Mouse (Mus musculus) intestine, embryonic 15.5 days (tissue): ENCODE data around the gene Rab26. TPM values are rescaled to one million over a fixed set of nuclear protein-coding genes. Genes with fewer than 3 reads are reported as not detected.

Experiments used
- ATAC-seq: fragments of 200-750 bp; cut with Nextera tagmentation; 2 replicates; pipeline ENCODE4 v1.8.0; 2017; ENCODE audit warnings: moderate TSS enrichment, moderate library complexity
- H3K27ac ChIP-seq: fragments of 300-500 bp; sonication (generic); 2 replicates; pipeline ENCODE4 v1.5.1; 2015; ENCODE audit warnings: mild to moderate bottlenecking, inconsistent platforms
- H3K27me3 ChIP-seq: fragments of 300-500 bp; sonication (generic); replicated peaks from 2 replicates; pipeline ENCODE4 v1.6.1; 2015; ENCODE audit warnings: inconsistent platforms
- H3K36me3 ChIP-seq: fragments of 300-500 bp; sonication (generic); 2 replicates; pipeline ENCODE4 v1.6.1; 2015; ENCODE audit warnings: inconsistent platforms
- H3K4me1 ChIP-seq: fragments of 300-500 bp; sonication (generic); replicated peaks from 2 replicates; pipeline ENCODE4 v1.6.1; 2015; ENCODE audit warnings: inconsistent platforms
- H3K4me2 ChIP-seq: fragments of 300-500 bp; sonication (generic); replicated peaks from 2 replicates; pipeline ENCODE4 v1.6.1; 2015; ENCODE audit warnings: mild to moderate bottlenecking, inconsistent platforms
- H3K4me3 ChIP-seq: fragments of 300-500 bp; sonication (generic); replicated peaks from 2 replicates; pipeline ENCODE4 v1.5.1; 2015; ENCODE audit warnings: inconsistent platforms
- H3K9ac ChIP-seq: fragments of 300-500 bp; sonication (generic); 2 replicates; pipeline ENCODE4 v1.6.1; 2015; ENCODE audit warnings: inconsistent platforms
- H3K9me3 ChIP-seq: fragments of 300-500 bp; sonication (generic); 2 replicates; pipeline ENCODE4 v1.6.1; 2016; ENCODE audit warnings: inconsistent platforms
- WGBS: fragments of 180-500 bp; shearing (Covaris S2); methylation state at CpG from one replicate; pipeline ENCODE4 v1.1.7; 2015; 5-methylcytosine and 5-hydroxymethylcytosine counted together
- polyA plus RNA-seq: library from polyadenylated mRNA; unstranded; fragments of >200 nt; fragmentation: Nextera tagmentation; extraction: Ambion mirVana; gene quantifications from 2 replicates; pipeline ENCODE4 v1.2.1, GENCODE M21; 2015

The Rab26 gene
- polyA plus RNA-seq, 1 experiment from 2014 or later = 5.2 TPM

DNA sequence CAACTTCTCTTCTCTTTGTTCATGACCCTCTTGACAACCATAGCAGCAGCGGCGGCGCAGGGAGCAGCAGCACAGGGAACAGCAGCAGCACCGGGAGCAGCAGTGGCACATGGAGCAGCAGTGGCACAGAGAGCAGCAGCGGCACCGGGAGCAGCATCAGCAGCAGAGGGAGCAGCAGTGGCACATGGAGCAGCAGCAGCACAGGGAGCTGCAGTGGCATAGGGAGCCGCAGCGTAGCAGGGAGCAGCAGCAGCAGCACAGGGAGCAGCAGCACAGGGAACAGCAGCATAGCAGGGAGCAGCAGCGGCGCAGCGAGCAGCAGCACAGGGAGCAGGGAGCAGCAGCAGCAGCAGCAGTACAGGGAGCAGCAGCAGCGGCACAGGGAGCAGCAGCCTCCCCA is 10.6 kb upstream of the Rab26 start:
- 20% methylated on average over 12 of the region's 12 CpGs for WGBS
- no peaks in the 10 kb centered on the region for H3K9me3 ChIP-seq
- H3K9ac ChIP-seq = 0 out of 2 replicates have a peak overlapping the region, but pooled peaks have one; percentile 23
- no peak overlapping the region for H3K27ac ChIP-seq
- H3K4me1 ChIP-seq = peaks cover 2% of the 10 kb centered on the region
- no peak for ATAC-seq
- no peaks in the 10 kb centered on the region for H3K36me3 ChIP-seq
- H3K27me3 ChIP-seq = no peaks in the 10 kb centered on the region
- no peak overlapping the region for H3K4me3 ChIP-seq
- peak overlapping the region; percentile 43 for H3K4me2 ChIP-seq

DNA sequence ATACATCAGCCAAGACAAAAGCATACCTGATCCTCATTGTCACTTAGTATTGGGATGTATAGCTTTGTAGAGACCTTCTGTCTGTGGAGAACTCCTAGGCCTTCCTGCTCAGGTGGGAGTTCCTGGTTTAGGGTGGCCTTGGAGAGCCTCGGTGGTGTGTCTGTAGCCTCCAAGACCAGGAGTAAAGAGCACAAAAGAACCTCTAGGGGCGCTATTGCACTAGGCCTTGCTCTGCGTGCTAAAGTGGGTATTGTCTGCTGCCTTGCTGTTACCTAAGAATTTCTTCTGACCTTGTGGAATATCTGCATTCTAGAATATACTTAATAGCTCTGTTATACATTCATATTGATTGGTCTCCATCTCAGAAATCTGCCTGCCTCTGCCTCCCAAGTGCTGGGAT is 6.4 kb upstream of the Rab26 start:
- Histone ChIP-seq H3K9ac (no peak overlapping the region), H3K4me3 (no peak overlapping the region), H3K27ac (no peak overlapping the region), H3K36me3 (no peaks in the 10 kb centered on the region), H3K9me3 (no peaks in the 10 kb centered on the region), H3K27me3 (no peaks in the 10 kb centered on the region), H3K4me1 (no peaks in the 10 kb centered on the region), H3K4me2 (no peak overlapping the region)
- ATAC-seq = 0 out of 2 replicates have a peak, but pooled peaks have one; percentile 49
- 9% methylated on average over 3 of the region's 3 CpGs for WGBS

DNA sequence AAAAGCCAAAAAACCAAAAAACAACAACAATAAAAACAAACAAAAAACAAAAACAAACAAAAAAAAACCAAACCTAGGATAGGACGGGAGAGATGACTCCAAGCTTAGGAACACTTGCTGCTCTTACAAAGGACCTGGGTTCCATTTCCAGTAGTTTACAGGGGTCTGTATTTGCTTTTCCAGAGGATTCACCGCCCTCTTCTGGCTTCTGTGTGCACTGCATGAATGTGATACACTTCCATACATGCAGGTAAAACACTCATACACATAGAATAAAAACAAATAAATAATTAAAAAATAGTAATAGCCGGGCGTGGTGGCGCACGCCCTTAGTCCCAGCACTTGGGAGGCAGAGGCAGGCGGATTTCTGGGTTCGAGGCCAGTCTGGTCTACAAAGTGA is 4.9 kb upstream of the Rab26 start:
- Histone ChIP-seq H3K4me3 (no peak overlapping the region), H3K9ac (no peak overlapping the region), H3K4me2 (no peak overlapping the region), H3K9me3 (no peaks in the 10 kb centered on the region), H3K36me3 (no peaks in the 10 kb centered on the region), H3K27ac (no peak overlapping the region), H3K4me1 (no peaks in the 10 kb centered on the region), H3K27me3 (no peaks in the 10 kb centered on the region)
- ATAC-seq = no peak
- WGBS = 69% methylated on average over 8 of the region's 8 CpGs

DNA sequence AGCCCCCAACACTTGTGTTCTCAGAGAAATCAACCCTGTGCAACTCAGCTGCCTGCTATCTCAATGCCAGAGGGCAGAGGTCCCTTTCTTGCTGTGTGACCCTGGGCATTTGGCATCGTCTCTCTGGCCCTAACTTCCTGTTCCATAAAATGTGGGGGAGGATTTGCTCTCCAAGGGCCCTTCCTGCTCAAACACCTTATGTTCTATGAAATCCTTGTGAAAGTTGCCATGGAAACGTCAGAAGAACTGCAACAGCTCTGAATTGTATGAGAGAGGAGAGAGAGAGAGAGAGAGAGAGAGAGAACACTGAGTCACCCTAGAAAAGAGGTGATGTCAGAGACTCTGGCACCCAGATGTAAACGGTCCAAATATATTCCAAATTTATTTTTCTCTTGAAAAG is 3.5 kb upstream of the Rab26 start:
- Histone ChIP-seq H3K4me2 (no peak overlapping the region), H3K4me3 (no peak overlapping the region), H3K27ac (no peak overlapping the region), H3K9me3 (no peaks in the 10 kb centered on the region), H3K9ac (no peak overlapping the region), H3K36me3 (no peaks in the 10 kb centered on the region), H3K4me1 (peaks cover 10% of the 10 kb centered on the region), H3K27me3 (no peaks in the 10 kb centered on the region)
- no peak for ATAC-seq
- WGBS = 41% methylated on average over 3 of the region's 3 CpGs

DNA sequence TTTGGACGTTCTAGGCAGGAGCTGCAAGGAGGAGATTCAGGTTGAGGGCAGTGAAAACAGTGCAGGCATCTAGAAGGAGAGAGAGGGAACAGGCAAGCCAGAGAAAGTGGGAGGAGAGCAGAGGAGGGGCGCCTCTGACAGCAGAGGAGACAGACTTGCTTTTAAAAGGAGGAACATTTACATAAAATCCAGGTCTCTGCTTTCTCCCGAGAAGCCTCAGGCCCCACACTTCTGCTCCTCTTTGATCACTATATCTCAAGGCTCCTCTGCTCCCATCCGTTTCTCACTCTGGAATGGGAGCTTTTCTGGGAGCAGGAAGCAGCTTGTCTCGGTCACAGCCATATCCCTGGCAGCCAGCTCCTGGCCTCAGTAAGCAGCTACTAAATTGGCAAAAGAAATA is 1.3 kb upstream of the Rab26 start:
- 52% methylated on average over 5 of the region's 5 CpGs for WGBS
- H3K27me3 ChIP-seq = no peaks in the 10 kb centered on the region
- H3K36me3 ChIP-seq = no peaks in the 10 kb centered on the region
- no peaks in the 10 kb centered on the region for H3K9me3 ChIP-seq
- H3K4me2 ChIP-seq = no peak overlapping the region
- ATAC-seq = no peak
- H3K4me1 ChIP-seq = peaks cover 26% of the 10 kb centered on the region
- no peak overlapping the region for H3K9ac ChIP-seq
- no peak overlapping the region for H3K27ac ChIP-seq
- H3K4me3 ChIP-seq = no peak overlapping the region

DNA sequence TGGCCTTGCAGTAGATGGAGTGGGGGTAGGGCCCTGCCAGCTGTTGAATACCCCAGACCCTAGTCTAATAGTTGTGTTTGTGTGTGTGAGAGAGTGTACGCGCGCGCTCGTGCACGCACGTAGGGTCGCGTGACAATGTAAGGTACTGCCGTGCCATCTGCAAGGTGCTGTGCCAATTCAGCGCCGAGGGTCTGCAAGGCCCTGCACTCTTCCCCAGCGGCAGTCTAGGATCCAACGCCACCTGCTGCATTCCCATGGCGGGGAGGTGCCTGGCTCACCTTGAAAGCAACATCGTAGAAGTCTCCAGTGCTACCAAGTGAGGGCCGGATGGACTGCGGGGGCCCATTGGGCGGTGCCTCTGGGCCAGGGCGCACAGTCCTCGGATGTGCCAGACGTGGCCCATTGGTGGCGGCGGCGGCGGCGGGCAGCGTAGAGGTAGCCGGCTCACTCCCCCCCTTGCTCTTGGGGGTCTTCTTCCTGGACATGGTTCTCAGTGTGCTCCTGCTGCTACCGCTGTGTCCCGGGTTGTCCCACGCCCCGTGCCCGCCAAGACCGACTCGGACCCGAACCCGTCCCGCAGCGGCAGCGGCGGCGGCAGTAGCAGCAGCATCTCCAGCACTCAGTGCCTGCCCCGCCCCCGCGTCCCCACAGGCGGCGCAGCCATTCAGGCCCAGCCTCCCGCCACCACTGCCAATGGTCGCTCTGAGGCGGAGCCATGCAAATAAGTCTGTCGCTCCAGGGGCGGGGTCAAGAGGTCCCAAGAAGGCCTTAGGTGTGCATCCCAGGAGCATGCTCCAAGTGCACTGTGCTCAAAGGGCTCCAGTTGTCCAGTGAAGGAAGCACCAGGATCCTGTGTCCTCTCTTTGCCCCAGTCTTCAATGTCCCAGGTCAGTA is 664 bp downstream of the Rab26 start:
- peak overlapping the region; percentile 39 for H3K4me3 ChIP-seq
- H3K9ac ChIP-seq = peak overlapping the region; percentile 37
- no peaks in the 10 kb centered on the region for H3K36me3 ChIP-seq
- 11% methylated on average over 53 of the region's 53 CpGs for WGBS
- no peaks in the 10 kb centered on the region for H3K9me3 ChIP-seq
- ATAC-seq = peak; percentile 87
- H3K27ac ChIP-seq = peak overlapping the region; percentile 27; the same call in 1 of the 2 replicates
- H3K27me3 ChIP-seq = no peaks in the 10 kb centered on the region
- H3K4me2 ChIP-seq = peak overlapping the region; percentile 88
- peaks cover 37% of the 10 kb centered on the region for H3K4me1 ChIP-seq

DNA sequence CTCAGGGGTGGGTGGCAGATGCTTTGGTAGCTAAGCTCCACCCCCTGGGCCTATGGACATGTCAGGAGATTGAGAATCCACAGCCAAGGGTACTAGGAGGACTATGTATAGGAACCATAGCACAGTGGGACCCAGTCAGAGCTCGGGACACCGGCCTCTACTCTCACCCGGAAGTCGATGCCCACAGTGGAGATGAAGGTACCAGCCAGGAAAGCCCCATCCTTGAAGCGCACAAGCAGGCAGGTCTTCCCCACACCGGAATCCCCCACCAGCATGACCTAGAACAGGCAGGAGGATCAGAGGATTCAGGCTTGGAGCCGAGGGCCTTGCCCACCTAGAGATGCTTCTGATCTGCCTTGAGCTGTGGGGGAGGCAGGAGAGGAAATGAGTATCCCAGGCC is 2.0 kb downstream of the Rab26 start:
- Histone ChIP-seq H3K9me3 (no peaks in the 10 kb centered on the region), H3K9ac (0 out of 2 replicates have a peak overlapping the region, but pooled peaks have one; percentile 37), H3K36me3 (no peaks in the 10 kb centered on the region), H3K4me1 (peaks cover 37% of the 10 kb centered on the region), H3K27me3 (no peaks in the 10 kb centered on the region), H3K4me3 (no peak overlapping the region), H3K27ac (no peak overlapping the region), H3K4me2 (no peak overlapping the region; the same call in 1 of the 2 replicates)
- WGBS = 62% methylated on average over 7 of the region's 7 CpGs
- ATAC-seq = no peak

DNA sequence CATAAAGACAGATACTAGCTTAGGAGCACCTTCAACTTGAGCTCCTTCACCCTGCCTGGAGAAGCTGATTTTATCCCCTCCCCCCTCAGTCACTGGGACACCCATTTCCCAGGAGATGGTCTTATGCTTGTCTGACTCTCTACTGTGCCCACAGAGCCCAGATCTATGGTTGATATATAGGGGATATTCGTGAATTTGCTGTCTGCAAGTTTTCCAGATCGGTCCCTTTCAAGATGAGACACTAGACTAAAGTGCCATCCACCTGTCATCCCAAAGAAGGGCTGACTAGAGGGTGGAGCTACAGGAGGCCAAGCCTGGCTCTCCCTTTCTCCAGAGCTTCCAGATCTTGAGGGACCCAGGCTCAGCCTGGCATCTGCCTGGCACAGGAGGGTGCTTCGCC is 2.9 kb downstream of the Rab26 start:
- Histone ChIP-seq H3K9ac (0 out of 2 replicates have a peak overlapping the region, but pooled peaks have one; percentile 69), H3K4me1 (peaks cover 46% of the 10 kb centered on the region), H3K27me3 (no peaks in the 10 kb centered on the region), H3K27ac (no peak overlapping the region), H3K4me2 (peak overlapping the region; percentile 67; the same call in 1 of the 2 replicates), H3K36me3 (no peaks in the 10 kb centered on the region), H3K9me3 (no peaks in the 10 kb centered on the region), H3K4me3 (no peak overlapping the region)
- WGBS = 66% methylated on average over 3 of the region's 3 CpGs
- ATAC-seq = no peak

DNA sequence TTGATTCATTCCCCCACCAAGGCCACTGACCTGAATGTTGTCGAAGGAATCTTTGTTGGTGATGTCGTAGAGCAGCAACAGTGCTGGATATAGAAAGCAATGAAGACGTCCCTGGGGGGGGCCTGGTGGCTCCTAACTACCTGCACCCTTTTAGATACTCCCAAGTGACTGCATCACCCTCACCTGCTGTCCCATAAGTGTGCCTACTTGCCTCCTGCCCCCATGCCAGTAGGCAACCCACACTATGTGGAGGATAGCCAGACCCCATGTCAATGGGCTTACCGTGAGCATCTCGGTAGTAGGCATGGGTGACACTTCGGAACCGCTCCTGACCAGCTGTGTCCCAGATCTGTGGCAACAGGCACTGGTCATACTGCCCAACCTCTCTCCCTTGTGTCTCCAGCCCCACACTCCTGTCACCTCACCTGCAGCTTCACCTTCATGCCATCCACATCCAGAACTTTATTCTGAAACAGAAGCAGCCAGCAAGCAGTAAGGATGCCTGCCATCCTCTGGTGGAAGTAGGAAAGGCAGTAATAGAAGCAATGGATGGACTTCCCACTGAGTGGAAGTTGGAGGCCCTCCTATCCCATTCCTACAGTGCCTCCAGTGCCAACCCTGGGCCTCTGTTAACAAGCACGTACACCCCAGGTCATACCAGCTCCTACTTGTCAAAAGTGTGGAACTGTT is 3.5 kb downstream of the Rab26 start:
- peak overlapping the region; percentile 69 for H3K9ac ChIP-seq
- 37% methylated on average over 8 of the region's 8 CpGs for WGBS
- no peaks in the 10 kb centered on the region for H3K9me3 ChIP-seq
- no peak overlapping the region for H3K27ac ChIP-seq
- peak overlapping the region; percentile 57 for H3K4me3 ChIP-seq
- no peak for ATAC-seq
- peaks cover 50% of the 10 kb centered on the region for H3K4me1 ChIP-seq
- no peaks in the 10 kb centered on the region for H3K36me3 ChIP-seq
- no peaks in the 10 kb centered on the region for H3K27me3 ChIP-seq
- H3K4me2 ChIP-seq = peak overlapping the region; percentile 67

DNA sequence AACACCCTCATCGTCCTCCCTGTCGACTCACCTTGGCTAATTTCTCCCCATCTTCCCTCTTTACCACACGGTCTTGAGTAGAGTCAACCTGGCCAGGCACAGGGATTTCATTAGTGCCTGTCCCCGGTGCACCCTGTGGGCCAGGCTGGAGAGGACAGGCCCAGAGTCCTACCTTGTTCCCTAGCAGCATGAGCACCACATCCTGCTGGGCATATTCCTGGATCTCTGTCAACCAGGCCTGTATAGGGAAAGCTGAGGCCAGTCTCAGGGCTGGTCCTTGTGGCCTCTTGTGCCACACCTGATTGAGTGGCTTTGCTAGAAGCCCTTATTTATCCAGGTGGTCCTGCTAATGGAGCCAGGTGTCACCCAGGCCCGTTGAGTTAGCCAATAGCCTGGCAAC is 4.1 kb downstream of the Rab26 start:
- no peaks in the 10 kb centered on the region for H3K27me3 ChIP-seq
- H3K36me3 ChIP-seq = no peaks in the 10 kb centered on the region
- ATAC-seq = no peak
- H3K4me2 ChIP-seq = peak overlapping the region; percentile 67
- peaks cover 56% of the 10 kb centered on the region for H3K4me1 ChIP-seq
- peak overlapping the region; percentile 57 for H3K4me3 ChIP-seq
- WGBS = 30% methylated on average over 5 of the region's 5 CpGs
- peak overlapping the region; percentile 69 for H3K9ac ChIP-seq
- H3K27ac ChIP-seq = peak overlapping the region; percentile 85
- no peaks in the 10 kb centered on the region for H3K9me3 ChIP-seq

DNA sequence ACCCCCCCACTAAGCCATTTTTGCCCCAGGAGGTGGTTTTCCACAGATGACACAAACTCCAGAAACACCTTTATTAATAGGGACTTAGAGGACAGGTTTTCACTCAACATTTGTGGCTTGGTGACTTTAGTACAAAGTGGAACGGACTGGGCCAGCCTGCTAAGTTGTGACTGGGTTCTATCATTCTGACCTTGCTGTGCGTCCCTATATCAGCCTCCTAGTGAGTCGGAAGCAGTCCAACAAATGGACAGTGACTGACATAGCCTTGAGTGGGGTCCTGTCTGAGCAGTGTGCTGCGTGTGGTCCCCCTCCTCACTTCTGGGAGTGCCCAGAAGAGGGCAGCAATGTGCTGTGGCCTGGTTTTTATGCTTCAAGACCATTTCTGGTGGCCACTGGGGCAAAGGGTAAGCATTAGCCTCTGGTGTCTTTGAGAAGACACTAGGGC is 5.0 kb downstream of the Rab26 start:
- Histone ChIP-seq H3K36me3 (no peaks in the 10 kb centered on the region), H3K4me1 (peaks cover 60% of the 10 kb centered on the region), H3K4me3 (peak overlapping the region; percentile 57), H3K9ac (peak overlapping the region; percentile 69), H3K9me3 (no peaks in the 10 kb centered on the region), H3K27ac (peak overlapping the region; percentile 85), H3K27me3 (no peaks in the 10 kb centered on the region), H3K4me2 (peak overlapping the region; percentile 67)
- WGBS = 0% methylated on average over 4 of the region's 4 CpGs
- ATAC-seq = no peak

DNA sequence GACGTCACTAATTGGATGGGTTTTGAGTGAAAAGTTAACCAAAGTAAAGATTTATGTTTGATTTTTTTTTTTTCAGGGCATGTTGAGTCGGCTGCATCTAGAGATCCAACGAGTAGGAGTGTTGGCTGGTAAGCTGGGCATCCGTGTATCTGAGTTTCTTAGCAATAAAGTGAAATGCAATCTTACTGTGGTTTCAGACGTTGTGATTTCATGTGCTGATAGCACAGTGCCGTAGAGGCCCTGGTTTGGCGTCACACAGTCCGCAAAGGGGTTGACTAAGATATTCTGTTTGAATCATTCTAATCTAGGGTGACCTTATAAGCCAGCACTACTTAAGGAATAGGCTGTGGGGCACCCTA is 5.5 kb downstream of the Rab26 start:
- Histone ChIP-seq H3K4me1 (peaks cover 60% of the 10 kb centered on the region), H3K4me3 (peak overlapping the region; percentile 57)
- under 1% methylated on average over 8 of the region's 8 CpGs for WGBS

More for the DNA sequence above, 5.5 kb downstream of the Rab26 start:
- no peaks in the 10 kb centered on the region for H3K9me3 ChIP-seq
- peak overlapping the region; percentile 69 for H3K9ac ChIP-seq
- no peak for ATAC-seq
- peak overlapping the region; percentile 85 for H3K27ac ChIP-seq
- no peaks in the 10 kb centered on the region for H3K36me3 ChIP-seq
- no peaks in the 10 kb centered on the region for H3K27me3 ChIP-seq
- peak overlapping the region; percentile 67 for H3K4me2 ChIP-seq
